24 mouse cellular contexts compared by ENCODE assay signal in the genomic region with DNA sequence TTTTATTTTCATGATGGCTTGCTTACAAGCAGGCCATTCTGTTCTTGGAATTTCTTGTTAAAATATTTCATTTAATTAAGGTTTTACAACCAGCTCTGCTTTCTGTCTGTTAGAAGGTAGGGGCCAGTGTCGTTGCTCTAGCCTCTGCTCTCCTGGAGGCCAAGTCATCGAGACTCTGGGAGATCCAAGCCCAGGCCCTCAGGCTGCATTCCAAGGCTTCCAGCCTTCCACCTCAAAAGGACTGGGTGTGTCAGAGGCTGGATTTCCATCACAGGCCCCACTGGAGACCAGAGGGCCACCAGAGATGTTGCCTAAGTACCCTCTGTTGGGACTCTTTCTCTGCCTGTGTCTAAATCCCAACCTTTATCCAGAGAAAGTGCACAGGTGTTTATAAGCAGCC. TPM values are rescaled to one million over a fixed set of nuclear protein-coding genes. Genes with fewer than 3 reads are reported as not detected.
DNase-seq lines count a peak whose midpoint lies in the region; ATAC-seq and TF ChIP-seq lines count a peak whose summit lies in the region.
"Had no signal": no experiment of that assay in that cellular context is flagged by ENCODE, and none has a peak within 500 bp of the region (broad histone marks: within the 10 kb centered on the region; RNA-seq: fewer than 3 reads in every experiment).

No protein-coding gene starts in this region.

- no peaks in the 10 kb centered on the region for H3K9me3 ChIP-seq in lung, postnatal 0 days (ENCODE audit: low read length)
- no peaks in the 10 kb centered on the region for H3K9me3 ChIP-seq in limb, embryonic 12.5 days
- H3K9me3 ChIP-seq: embryonic facial prominence, embryonic 15.5 days; forebrain, embryonic 10.5 days; heart, embryonic 15.5 days; hindbrain, embryonic 10.5 days had no signal

- no peak for TF ChIP-seq EP300 in lung, postnatal 0 days (IDR thresholded peaks at IDR 0.05)

- H3K4me1 ChIP-seq in kidney, adult 2 months (ENCODE audit: control insufficient read depth, insufficient read depth, low read length): no peaks in the 10 kb centered on the region
- H3K4me1 ChIP-seq in lung, postnatal 0 days (ENCODE audit: insufficient read depth, low read depth, low read length): no peaks in the 10 kb centered on the region
- peaks cover 23% of the 10 kb centered on the region for H3K4me1 ChIP-seq in limb, embryonic 12.5 days (replicated peaks)
- H3K4me1 ChIP-seq: embryonic facial prominence, embryonic 15.5 days; heart, embryonic 15.5 days had no signal

- peak; percentile 12 for DNase-seq in kidney, adult 2 months
- no peak for DNase-seq in kidney, postnatal 25 days
- peak; percentile 31 for DNase-seq in kidney, postnatal 10 days
- DNase-seq in kidney, adult 18-20 months: no peak
- peak; percentile 22 for DNase-seq in lung, postnatal 0 days (ENCODE audit: low spot score)
- no peak for DNase-seq in lung, postnatal 10 days
- no peak for DNase-seq in frontal cortex, postnatal 10 days (ENCODE audit: low spot score in 2 of 2)
- DNase-seq: adrenal gland, adult 8-10 months; adrenal gland, postnatal 36 days; cerebellum, adult 2 months; cerebellum, postnatal 14 days; embryo, embryonic 11 days; gastrocnemius, postnatal 10 days; heart, adult 2 months; heart, postnatal 14 days had no signal

- no peak overlapping the region for H3K4me3 ChIP-seq in kidney, adult 2 months (ENCODE audit: insufficient read depth, low read depth, low read length)
- H3K4me3 ChIP-seq in lung, postnatal 0 days (ENCODE audit: low read depth, low read length): no peak overlapping the region
- H3K4me3 ChIP-seq in limb, embryonic 12.5 days (replicated peaks): no peak overlapping the region
- H3K4me3 ChIP-seq: embryonic facial prominence, embryonic 15.5 days; erythroblast, embryonic 14.5 days; forebrain, embryonic 10.5 days; heart, adult 2 months; heart, embryonic 15.5 days; hindbrain, embryonic 10.5 days had no signal

- no peak overlapping the region for H3K9ac ChIP-seq in lung, postnatal 0 days (replicated peaks; ENCODE audit: low read depth)
- H3K9ac ChIP-seq in limb, embryonic 12.5 days (replicated peaks): no peak overlapping the region
- H3K9ac ChIP-seq: embryonic facial prominence, embryonic 15.5 days; heart, embryonic 15.5 days; hindbrain, embryonic 14.5 days had no signal

- peak; percentile 78 for ATAC-seq in lung, postnatal 0 days
- ATAC-seq in limb, embryonic 12.5 days (ENCODE audit: insufficient number of reproducible peaks, insufficient read depth, low FRiP score, low TSS enrichment, low read depth): peak; percentile 43; the same call in 1 of the 2 replicates
- ATAC-seq: forebrain, embryonic 14.5 days had no signal

- H3K27me3 ChIP-seq in kidney, adult 2 months (replicated peaks; ENCODE audit: control insufficient read depth, insufficient read depth, low read length): no peaks in the 10 kb centered on the region
- H3K27me3 ChIP-seq in lung, postnatal 0 days (replicated peaks; ENCODE audit: insufficient read depth, low read length): no peaks in the 10 kb centered on the region
- H3K27me3 ChIP-seq in limb, embryonic 12.5 days: peaks cover 4% of the 10 kb centered on the region; the same call in 1 of the 2 replicates
- H3K27me3 ChIP-seq: embryonic facial prominence, embryonic 15.5 days; heart, embryonic 15.5 days had no signal

- no peak for TF ChIP-seq POLR2A in kidney, adult 2 months (IDR thresholded peaks at IDR 0.05; ENCODE audit: low read depth, low read length)

- 33% methylated on average over 2 of the region's 2 CpGs for WGBS in kidney, adult 2 months
- 55% methylated on average over 2 of the region's 2 CpGs for WGBS in lung, postnatal 0 days
- WGBS in limb, embryonic 12.5 days: 16% methylated on average over 2 of the region's 2 CpGs

- H3K27ac ChIP-seq in kidney, adult 2 months (ENCODE audit: insufficient read depth, low read depth, low read length): no peak overlapping the region
- no peak overlapping the region for H3K27ac ChIP-seq in lung, postnatal 0 days (ENCODE audit: low read length)
- no peak overlapping the region for H3K27ac ChIP-seq in limb, embryonic 12.5 days
- H3K27ac ChIP-seq: embryonic facial prominence, embryonic 15.5 days; forebrain, embryonic 10.5 days; heart, adult 2 months; heart, embryonic 15.5 days; hindbrain, embryonic 10.5 days; hindbrain, embryonic 14.5 days had no signal

- H3K4me2 ChIP-seq in lung, postnatal 0 days (replicated peaks; ENCODE audit: low read depth, low read length): no peak overlapping the region
- no peak overlapping the region for H3K4me2 ChIP-seq in limb, embryonic 12.5 days
- H3K4me2 ChIP-seq: embryonic facial prominence, embryonic 15.5 days; heart, embryonic 11.5 days; heart, embryonic 15.5 days; hindbrain, embryonic 14.5 days had no signal

- H3K36me3 ChIP-seq in kidney, adult 2 months (ENCODE audit: control insufficient read depth, insufficient read depth, low read length): no peaks in the 10 kb centered on the region
- no peaks in the 10 kb centered on the region for H3K36me3 ChIP-seq in lung, postnatal 0 days (ENCODE audit: insufficient read depth, low read length)
- H3K36me3 ChIP-seq in limb, embryonic 12.5 days: no peaks in the 10 kb centered on the region
- H3K36me3 ChIP-seq: embryonic facial prominence, embryonic 15.5 days; forebrain, embryonic 10.5 days; heart, embryonic 15.5 days; hindbrain, embryonic 10.5 days had no signal

- TF ChIP-seq CTCF in kidney, adult 2 months (conservative IDR thresholded peaks at IDR 0.05; ENCODE audit: insufficient read depth, insufficient read length, low read depth, low read length): no peak
- TF ChIP-seq CTCF in lung, postnatal 0 days (IDR thresholded peaks at IDR 0.05): no peak

RNA-seq across cellular contexts. Expression of a gene that starts 52.6 kb away (rescaled TPM):
- polyA plus RNA-seq in kidney, adult 2 months (2012; rRNA removed): 26.0 and 27.3 TPM in 2 replicates
- polyA plus RNA-seq in lung, postnatal 0 days (2015; fragmentation: Nextera tagmentation; extraction: Ambion mirVana): 0.27 and 0.53 TPM in 2 replicates
- 0.13 TPM in 2 replicates for polyA plus RNA-seq in limb, embryonic 12.5 days (2016; fragmentation: Nextera tagmentation; extraction: Ambion mirVana)

Comparison
In these comparisons a context has a peak if more than half of its experiments do, and no peak if none do; other contexts are left out.
1. DNase-seq: peak in kidney, adult 2 months (single experiment), kidney, postnatal 10 days (single experiment) and lung, postnatal 0 days (single experiment); none in kidney, postnatal 25 days (0 of 2), kidney, adult 18-20 months (single experiment), lung, postnatal 10 days (single experiment) and frontal cortex, postnatal 10 days (0 of 2).
2. RNA of a gene that starts 52.6 kb away (polyA plus RNA-seq): 26.0 to 27.3 TPM in kidney, adult 2 months; 0.27 to 0.53 TPM in lung, postnatal 0 days and 0.13 TPM in limb, embryonic 12.5 days; every median in the first group is over 10 times any median in the second.